Mouse (Mus musculus): ENCODE measurements around the gene Plxna2.

DNA sequence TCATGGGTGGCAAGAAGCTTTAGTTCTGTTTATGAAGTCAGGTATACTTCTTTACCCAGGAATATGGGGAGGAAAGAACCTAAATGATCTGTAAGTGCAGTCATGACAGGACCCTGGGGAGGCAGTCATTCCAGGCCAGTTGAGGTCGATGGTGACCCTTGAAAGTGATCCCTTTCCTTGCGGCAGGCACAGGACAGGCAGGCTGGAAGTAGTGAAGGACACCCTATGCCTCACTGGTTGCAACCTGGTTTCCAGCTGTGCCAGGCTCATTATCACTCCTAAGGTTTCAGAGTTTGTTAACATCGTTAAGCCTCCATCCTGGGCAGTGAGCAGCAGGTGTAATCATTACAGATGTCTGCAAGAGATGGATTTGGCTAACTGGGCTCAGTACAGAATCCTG lies 164.3 kb downstream of the Plxna2 start:
- TF ChIP-seq CTCF (IDR thresholded peaks at IDR 0.05; ENCODE audit: extremely low read depth, insufficient read depth, low read length) (no peak), POLR2A (IDR thresholded peaks at IDR 0.05; ENCODE audit: extremely low read depth, insufficient read depth, low read length) (no peak)

Data from cortical plate, adult 2 months (tissue).